Mouse (Mus musculus): ENCODE data around the gene Camkk2.
A peak's percentile ranks its signal among the peaks of the same experiment; 100 is the strongest.

The Camkk2 gene

DNA sequence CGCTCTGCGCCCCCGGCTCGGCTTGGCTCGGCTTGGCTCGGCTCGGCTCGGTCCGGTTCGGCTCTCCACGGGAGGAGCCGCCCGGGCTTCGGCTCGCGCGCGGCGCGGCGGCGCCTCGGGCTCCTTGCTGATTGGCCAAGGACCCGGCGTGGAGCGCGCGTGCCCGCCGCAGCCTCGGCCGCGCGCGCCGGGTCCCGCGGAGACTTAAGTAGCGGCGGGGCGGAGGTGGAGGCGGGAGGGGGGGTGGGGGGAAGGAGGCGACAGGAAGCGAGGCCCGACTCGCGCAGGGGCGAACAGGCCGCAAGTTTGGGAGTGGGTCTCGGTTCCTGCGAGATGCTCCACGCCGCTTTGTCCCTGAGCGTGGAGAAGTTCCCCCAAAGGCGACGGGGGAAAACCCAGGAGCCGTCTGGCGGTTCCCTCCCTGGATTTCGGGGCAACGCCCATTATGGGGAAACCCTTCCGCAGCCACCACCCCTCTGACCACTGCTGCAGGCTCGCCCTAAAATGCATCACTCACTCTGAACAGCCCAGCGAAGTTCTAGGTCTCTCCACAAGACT is at the start of gene Camkk2:
Gene Camkk2 (minus strand): TSS at position 133 of the 558 bp plus-strand sequence.
- peak; percentile 94 for DNase-seq

DNA sequence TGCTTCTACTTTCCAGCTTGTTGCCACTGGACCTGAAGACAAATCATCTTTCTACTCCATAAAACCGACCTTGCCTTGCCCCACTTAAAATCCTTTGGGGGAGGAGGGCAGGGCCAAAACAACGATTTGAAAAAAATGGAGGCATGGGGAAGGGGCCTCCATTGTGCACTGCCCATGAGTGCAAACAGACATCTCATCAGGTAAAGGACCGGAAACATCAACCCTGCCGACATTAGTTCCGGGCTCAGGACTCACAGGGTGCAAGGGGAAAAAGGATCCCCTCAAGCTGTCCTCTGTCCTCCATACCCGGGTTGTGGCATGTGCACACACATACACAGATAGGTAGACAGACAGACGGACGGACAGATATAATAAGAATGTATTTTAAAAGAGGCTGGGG is 45.9 kb upstream of the Camkk2 start:
- DNase-seq: no peak

DNA sequence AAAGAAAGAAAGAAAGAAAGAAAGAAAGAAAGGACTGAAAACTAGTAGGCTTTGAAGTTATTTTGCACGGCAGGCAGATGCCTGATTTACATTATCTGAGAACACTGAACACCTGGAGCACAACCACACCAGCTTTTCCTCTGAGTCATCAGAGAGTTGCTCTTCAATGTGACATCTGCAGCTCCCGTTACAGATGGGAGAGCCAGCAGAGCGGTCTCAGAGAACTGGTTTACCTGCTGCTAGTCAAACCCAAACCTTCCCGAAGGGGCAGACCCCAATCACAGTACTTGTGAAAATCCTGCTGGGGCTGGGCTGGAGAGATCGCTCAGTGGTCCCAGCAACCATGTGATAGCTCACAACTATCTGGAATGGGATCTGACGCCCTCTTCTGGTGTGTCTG is 45.2 kb upstream of the Camkk2 start:
- no peak for DNase-seq

DNA sequence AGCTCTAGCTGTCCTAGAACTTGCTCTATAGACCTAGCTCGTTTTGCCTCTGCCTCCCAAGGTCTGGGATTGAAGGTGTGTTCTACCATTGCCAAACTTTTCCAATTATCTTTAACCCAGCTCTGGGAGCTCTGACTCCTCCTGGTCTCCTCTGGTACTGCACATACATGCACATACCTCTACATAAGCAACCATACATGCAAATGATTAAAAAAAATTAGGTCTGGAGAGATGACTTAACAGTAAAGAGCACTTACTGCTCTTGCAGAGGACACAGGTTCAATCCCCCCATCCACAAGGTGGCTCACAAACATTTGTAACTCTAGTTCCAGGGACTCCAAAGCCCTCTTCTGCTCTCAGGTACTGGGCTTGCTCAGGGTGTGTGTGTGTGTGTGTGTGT is 44.8 kb upstream of the Camkk2 start:
- no peak for DNase-seq

DNA sequence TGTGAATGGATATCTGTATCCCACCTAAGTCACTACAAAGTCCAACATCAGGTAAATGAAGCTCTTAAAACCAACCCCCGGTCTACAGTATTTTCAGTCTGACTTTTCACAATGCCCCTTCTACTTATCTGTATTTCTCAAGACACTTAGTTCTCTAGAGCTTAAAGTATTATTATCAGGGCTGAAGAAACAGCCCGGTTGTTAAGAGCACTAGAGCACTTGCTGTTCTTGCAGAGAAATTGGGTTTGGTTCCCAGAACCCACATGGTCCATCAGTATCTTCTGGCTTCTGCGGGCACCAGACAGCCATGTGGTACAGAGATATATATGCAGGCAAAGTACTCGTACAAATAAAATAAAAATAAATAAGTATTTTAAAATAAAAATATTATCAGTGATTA is 43.2 kb upstream of the Camkk2 start:
- DNase-seq: no peak

DNA sequence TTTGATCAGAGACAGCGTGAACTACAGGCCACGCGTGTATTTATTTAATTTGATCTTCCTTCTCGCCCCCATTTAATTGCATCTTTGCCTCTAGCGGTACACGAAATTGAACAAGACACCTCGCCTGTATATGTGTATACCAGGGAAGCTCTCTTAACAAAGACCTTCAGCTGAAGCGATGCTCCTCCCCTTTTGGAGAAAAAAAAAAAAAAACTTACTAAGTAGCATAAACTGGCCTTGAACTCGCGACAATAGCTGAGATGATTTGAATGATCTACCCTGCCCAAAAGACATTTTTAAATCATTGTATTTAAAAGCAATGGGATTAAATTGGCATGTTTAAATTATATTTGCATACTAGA is 42.3 kb upstream of the Camkk2 start:
- DNase-seq: no peak

DNA sequence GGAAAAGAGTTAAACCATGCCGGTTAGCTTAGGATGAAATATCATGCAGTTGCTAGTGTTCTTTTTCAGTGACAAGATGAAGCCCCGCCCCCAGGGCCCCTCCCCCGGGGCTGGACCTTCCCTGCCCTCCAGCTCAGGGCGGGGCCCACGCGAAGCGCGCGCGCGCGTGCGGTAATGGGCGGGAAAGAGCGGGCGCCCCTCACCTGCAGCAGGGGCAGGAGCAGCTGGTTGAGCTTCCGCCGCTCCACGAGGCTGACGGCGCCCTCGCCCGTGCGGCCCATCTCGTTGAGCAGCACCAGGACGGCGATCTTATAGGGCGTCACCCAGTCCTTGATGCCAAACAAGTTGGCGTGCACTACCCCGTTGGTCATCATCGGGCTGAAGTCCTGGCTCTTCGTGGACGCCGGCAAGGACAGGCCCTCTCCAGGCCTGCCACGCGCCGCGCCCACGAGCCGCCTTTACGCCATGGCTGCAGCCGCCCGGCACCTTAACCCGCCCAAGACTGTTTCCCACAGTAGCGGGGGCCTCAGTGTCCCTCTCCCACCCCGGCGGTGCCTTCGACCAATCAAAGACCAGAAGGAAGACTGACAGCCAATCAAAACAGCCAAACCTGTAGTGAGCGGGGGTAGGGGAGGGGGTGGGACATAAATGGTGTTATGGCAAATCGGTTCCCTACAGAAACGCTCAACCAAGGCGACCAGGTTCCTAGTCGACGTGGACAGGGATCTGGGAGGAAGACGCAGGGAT is 41.7 kb upstream of the Camkk2 start, which contains the start of gene Anapc5:
Gene Anapc5 (minus strand): TSS at position 563 of the 747 bp plus-strand sequence.
- DNase-seq: peak; percentile 95

DNA sequence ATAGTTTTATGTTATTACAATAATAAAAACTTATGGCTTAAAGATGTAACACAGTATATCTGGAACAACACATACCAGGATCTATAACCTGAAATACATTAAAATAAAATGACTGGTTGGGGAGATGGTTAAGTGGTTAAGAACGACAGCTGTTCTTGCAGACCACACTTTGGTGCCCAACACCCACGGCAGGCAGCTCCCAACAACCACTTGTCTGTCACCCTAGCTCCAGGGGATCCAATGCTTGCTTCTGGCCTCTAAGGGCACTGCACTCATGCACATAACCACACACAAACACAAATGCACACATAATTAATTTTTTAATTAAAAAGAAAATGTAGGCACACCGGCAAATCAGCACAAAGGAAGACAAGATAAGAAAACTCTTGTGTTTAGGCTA is 33.5 kb upstream of the Camkk2 start:
- DNase-seq: no peak

DNA sequence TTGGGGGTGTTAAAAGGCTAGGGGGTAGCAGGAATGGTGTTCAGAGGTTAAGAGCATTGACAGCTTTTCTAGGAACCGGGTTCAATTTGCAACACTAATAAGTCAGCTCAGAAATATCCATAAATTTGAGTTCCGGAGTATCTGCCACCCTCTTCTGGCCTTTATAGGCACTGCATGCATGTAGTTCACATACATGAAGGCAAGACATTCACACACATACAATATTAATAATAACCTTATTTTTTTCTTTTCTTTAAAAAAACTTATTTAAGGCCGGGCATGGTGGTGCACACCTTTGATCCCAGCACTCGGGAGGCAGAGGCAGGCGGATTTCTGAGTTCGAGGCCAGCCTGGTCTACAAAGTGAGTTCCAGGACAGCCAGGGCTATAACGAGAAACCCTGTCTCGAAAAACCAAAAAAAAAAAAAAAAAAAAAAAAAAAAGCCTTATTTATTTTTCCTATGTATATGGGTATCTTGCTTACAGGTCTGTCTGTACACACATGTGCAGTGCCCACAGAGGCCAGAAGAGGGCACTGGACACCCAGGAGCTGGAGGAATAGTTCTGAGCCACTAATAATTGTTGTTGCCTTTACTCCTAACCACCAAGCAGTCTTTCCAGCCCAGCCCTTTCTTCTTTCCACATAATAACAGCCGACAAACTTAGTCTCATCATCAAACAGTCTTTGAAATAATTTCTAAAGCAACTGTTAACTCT is 32.3 kb upstream of the Camkk2 start:
- DNase-seq: peak; percentile 65

DNA sequence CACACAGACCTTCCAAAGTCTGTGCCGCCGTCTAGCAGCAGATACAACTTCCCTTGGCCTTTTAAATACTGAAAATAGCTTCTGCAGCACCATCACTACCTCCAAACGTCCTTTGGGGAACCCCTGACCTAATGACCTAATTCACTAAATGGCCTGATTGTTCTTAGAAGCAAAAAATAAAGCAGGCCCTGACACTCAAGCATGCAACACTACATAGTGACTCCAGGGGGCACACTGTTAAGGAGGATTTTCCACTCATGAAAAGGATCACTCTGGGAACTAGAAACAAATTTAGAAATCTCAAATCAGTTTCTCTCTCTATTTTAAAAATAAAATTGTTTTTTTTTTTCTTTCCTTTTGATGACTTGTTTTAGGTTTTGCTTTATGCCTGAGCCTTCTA is 26.3 kb upstream of the Camkk2 start:
- DNase-seq: peak; percentile 17

DNA sequence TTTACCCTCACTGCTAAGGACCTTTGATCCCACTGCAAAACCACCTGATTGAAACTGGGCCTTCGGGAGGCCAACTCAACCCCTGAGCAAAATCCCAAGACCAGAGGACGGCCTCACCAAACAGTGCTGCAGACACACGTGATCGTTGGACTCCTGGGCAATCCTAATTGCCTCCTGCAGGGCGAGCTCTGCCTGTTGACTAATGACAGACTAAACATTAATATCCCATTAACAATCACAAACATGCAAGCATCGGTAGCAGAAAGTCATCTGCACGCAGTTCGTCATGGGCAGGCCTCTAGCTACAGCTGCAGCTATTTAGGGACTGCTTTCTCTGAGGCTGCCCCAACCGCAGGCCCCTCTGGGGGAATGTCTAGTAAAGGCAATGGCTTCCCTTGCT is 23.5 kb upstream of the Camkk2 start:
- no peak for DNase-seq

DNA sequence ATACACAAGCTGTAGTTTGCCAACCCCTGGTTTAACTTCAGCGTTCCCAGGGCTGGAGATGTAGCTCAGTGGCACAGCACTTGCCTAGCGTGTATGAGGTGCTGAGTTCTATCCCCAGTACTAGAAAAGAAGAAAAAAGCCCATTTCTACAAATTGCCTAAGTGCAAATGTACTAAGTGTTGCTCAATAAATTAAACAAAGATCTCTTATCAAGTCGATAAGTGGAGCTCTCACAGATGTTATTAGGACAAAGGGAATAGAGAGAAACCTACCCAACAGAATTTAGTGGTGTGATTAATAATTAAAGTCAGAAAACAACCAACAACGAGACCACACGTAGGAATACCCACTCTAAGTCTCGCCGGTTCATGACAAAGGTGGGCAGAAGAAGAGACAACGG is 22.5 kb upstream of the Camkk2 start:
- no peak for DNase-seq

DNA sequence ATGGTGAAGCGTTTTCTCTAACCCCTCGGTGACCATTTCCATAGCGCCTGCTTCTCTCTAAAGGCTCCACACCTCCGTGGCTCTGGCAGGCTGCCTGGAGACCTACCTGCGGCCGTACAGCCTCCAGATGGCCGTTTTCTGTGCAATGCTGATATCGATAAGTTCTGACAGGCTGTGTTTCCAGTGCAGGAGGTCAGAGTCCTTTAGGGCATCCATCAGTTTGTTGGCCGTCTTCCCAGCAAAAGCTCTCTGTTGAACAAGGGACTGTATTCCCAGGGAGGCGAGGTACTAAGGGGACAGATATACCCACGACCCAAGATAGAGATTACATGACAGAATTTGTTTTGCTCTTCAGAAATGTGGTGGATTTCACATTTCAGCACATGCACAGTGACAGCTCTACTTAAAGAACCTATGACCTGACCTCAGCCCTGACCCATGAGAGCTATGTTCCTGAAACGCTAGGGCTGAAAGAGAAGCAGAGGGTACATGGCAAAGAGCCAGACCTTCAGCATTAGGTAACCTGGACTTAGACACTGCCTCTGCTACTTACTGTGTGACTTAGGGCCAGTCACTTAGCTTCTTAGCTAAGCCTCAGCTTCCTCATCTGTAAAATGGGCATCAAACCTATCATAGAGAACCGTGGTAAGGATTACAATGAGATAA is 21.3 kb upstream of the Camkk2 start:
- no peak for DNase-seq

DNA sequence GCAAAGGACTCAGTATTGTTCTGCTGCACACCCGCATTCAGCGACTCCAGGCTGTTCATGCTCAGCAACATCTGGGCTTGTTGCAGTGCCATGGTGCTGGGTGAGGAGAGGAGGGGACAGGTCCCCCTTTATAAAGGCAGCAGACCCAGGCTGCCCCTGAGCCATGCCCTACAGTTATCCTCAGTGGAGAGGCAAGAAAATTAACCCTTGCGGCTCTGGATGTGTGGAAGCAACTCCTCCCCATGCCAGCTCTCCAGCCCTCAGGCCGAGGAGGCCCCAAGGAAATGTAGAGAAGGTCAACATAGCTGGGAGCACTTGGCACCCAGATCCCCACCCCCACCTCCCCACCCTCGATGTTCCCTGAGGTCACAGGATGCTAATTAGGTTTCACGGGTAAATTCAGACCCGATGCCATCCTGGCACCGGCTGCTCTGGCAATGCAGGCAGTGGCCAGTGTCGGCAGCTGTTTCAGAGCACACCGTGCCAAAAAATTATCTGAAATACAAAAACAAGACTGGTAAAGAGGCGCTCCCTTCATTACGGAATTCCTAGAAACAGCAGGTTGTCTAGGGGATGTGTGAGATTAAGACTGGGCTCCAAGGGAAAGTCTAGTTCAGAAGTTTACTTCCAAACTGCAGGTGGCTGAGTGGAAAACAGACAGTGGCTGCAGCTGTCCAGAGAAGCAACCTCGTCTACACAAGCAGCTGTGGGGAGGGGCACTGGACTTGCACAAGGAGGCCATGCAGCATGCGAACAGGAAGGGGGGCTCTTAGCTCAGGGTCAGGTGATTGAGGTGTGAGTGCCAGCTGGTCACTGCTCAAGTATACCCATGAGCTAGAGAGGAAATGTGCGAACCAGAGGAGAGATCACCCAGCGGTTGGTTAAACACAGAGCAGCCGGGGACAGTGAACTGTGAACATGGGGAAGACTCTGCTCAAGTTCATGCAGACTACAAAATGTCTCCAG is 20.5 kb upstream of the Camkk2 start:
- DNase-seq: no peak

DNA sequence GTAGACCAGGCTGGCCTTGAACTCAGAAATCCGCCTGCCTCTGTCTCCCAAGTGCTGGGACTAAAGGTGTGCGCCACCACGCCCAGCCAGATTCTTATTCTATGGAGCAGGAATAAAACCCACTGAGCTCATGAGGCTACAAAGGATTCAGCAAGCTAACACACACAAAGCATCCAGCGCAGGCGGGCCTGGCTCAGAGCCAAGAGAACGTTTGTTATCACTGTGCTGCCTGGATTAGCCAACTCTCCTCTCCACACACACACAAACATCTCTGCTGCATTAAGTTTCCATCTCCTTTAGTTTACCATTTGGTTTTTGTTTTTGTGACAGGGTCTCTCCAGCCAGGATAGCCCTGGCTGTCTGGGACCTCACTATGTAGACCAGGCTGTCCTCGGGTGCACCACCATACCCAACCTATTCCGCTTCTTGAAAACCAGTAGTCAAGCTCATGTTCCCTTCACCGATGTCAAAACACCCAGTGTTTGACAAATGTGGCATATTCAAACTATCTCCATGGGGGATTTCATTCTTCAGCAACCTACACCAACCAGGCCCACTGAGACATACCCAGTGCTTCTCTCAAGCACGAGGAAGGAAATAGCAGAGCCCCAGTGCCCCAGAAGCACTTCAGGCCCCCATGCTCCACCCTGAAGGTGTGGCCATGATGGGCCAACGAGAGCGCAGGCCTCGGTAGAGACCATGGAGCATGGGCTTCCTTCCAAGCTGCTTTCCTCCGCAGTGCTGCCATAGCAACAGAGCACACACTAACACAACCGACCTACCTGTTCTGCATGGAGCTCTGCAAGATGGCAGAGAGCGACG is 19.6 kb upstream of the Camkk2 start:
- no peak for DNase-seq

DNA sequence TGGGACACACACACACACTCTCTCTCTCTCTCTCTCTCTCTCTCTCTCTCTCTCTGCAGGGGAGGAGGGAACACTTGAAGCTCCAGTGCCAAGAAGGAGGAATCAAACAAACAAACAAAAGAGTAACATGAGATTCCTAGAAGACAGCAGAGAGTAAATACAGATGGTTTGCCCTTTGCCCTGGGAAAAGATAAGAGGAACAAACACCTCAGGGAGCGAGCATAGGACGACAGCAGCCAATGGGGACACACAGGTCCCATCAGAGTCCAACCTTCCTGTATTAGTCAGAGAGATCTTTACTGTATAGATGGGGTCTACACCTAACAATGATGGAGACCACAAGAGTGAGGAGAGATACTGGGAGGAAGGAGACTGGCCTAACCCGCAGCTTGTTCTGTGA is 18.7 kb upstream of the Camkk2 start:
- DNase-seq: no peak

DNA sequence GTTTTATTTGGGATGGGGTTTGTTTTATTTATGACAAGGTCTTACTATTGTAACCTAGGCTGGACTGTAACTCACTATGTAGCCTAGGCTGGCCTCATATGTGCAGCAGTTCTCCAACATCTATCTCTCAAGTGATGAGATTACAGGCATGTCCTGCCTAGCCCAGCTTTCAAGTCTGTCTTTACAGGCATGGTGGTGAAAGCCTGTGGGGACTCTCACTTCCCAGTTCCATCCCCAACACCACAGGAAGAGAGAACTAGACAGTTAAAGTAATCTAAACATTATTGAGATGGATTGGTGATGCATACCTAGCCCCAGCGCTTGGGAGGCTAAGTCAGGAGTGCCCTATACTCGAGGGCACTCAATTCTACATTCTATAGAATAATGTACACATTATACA is 9.5 kb upstream of the Camkk2 start:
- no peak for DNase-seq

DNA sequence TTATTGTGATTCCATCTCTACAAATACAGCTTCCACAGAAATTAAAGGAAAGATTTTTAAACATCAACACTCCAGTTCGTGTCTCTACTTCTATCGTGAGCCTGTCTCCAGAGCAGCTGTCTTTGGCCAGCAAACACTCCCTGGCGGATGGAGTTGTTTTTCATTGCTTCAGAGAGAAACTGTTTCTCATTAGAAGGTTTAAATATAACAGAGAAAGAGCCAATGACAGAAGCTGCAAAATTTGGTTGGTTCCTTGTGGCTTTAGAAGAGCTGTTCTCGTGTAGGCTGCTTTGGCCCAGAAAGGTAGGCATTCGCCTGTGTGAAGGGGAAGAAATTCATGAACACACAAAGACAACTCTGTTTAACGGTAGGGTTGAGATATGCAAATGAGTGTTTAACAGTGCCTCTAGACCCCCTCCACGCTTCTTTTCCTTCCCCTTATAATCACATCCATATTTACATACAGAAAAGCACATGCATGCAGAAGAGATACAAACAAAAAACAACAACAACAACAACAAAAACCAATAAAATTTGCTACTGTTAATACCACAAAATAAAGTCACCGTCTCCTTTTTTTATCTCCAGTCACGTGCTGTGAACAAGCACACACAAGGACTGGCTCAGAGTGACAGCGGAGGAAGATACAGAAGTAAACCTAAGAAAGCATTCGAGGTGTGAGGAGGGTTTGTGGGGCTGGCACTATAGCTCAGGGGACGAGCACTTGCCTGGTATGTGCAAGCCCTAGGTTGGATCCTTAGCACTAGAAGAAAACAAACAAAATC is 7.0 kb upstream of the Camkk2 start:
- no peak for DNase-seq

DNA sequence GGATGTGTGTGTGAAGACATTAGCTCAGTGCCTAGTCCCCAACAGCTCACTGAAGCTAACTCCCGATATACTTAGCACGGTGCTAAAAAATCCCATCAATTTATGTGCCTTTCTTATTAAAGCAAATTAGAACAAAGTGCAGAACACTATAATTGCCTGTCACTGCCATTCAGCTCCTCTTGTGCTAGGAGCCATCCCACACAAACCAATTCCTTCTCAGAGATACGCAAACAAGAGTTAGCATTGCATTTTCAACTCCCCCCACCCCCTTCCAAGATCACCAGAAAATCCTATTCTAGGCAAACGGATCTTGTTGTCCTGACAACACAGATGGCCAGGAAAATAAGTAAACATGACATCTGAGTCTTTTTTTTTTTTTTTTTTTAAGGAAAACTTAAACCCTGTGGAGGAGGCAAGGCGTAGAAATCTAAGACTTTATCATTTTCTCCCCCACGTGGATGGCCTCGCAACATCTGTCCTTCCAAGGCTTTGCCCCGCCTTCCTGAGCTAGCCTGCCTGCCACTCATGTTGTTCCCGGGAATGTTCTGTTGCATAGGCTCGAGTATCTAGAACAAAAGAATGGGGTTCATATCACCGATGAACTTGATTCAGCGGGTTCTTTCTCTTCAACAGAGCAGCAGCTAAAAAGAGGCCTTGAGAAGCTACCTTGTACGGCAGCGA is 4.7 kb upstream of the Camkk2 start:
- DNase-seq: no peak

DNA sequence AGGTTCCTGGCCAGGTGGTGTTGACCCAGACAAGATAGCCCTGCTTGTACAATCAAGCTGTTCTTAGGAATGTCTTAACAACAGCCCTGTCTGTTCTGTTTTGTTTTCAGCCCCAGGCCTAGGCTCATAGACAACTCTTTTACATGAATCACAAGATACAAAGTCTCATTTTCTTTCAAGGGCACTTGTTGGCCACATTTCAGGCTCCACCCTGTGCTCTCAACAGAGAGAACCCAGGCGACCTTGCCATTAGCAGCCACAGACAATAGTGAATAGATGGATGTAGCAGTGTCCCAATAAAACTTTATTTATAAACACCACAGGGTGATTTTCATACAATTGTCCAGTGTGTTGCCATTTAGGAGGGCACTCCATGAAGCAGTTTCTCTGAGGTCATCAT is 2.9 kb upstream of the Camkk2 start:
- no peak for DNase-seq

Measured in embryo, embryonic 11 days (tissue).